Mouse (Mus musculus) kidney, postnatal 25 days (tissue): ENCODE measurements at regions not wholly inside any gene's neighbourhood (a gene's known extent, or its start where the extent isn't known, plus 50 kb on each side); places are given as distances from the start of the nearest gene placed in this dataset.

Source experiments
- DNase-seq, 2 experiments: peaks; one replicate each; pipeline ENCODE4 v3.0.0; 2021; ENCODE audit warnings: mixed read lengths in 2 of 2

DNA sequence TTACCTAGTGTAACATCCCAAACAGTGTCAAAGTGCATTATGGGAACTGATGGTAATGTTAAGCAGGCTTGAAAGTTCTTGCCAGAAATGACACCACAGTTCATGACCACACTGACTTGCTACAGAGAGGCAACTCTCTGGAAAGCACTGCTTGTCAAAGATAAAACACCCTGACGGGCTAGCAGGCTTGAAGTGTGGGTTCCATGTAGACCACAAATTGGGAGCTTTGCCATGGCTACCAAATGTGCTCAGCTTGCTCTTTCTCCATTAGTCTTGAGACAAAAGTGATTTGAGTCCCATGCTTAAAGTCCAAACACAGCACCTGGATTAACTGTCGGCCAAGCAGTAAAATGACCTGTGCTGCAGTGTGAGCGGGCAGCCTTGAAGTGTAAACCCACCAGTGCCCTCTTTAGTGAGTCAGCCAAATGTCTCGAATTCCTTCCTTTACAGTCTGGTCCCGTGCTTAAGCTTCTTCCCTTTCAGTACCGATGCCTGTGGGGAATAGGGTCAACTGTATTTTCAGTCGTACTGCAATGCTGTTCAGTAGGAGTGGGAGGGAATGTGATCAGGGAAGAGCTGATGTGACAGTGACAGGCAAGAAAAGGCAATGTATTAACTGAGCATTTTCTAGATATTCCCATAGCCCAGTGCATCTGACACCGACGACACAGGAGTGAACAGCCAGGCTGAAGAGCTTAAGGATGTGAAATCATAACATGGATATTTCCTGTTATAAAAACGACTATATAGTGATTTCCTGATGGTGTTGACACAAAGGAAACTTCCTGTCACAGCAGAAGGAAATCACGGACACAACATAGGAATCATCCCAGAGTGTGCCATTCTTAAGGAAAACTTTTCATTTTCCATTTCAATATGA is 600.4 kb upstream of the Nr5a2 start:
- DNase-seq, result no peak

GRCm38 (mm10) chr1:137549659-137550058 is 589.4 kb upstream of the Nr5a2 start:
- no peak for DNase-seq

DNA sequence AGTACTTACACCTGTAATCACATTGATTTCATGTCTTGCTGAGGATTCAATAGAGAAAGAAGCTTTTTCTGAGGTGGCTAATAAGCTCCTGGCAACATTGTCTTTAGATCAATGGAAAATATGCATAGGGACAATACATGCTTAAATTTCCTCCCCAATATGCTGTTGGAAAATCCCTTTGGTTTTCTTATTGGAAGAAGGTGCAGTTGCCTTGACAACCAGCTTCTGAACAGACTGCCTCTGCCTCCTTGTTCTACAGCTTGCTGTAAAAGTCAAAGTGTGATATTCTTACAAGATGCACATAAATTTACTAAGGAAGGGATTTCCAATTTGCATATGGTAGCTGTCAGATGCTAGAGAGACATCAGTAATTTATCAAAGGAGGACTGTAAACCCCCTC is 585.4 kb upstream of the Nr5a2 start:
- DNase-seq, result no peak

DNA sequence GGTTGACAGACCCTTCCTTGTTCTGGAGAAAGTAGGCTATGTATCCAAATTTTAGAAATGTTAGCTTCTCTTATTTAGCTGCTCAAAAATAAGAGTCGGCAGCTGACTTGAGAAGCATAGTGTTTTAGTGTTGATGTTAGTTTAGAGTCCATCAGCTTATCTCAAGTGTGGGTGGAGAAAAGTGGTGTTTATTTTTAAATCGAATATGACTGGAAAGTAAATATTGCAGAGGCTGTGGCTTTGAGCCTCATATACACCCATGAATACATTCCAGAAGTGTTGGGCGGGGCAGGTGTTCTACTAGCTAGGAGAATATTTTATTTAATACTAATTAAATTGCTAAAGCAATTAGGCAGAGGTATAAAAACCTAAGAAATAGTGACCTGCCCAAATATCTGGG is 583.6 kb upstream of the Nr5a2 start:
- no peak for DNase-seq

GRCm38 (mm10) chr1:137541453-137541852 is 581.2 kb upstream of the Nr5a2 start:
- DNase-seq, result no peak

GRCm38 (mm10) chr1:137539424-137540116 is 579.3 kb upstream of the Nr5a2 start:
- DNase-seq, result no peak

DNA sequence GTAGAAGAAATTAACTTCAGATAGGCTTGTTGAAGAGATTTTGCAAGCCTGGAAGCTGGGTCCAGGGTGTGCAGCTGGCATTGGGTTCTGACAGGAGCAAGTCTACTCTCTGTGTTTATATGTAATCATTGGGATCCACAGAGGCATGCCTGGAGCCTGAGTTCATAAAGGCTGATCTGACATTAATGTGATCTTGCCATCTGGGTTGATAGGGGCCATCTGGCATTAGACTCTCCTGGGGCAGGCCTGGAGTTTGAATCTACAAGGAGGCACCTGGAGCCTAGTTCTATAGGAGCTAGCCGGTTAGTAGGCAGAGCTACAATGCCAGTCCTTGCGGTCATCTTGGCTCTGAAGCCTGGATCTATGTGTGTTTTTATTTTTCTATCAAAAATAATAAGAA is 554.5 kb upstream of the Nr5a2 start:
- no peak for DNase-seq

DNA sequence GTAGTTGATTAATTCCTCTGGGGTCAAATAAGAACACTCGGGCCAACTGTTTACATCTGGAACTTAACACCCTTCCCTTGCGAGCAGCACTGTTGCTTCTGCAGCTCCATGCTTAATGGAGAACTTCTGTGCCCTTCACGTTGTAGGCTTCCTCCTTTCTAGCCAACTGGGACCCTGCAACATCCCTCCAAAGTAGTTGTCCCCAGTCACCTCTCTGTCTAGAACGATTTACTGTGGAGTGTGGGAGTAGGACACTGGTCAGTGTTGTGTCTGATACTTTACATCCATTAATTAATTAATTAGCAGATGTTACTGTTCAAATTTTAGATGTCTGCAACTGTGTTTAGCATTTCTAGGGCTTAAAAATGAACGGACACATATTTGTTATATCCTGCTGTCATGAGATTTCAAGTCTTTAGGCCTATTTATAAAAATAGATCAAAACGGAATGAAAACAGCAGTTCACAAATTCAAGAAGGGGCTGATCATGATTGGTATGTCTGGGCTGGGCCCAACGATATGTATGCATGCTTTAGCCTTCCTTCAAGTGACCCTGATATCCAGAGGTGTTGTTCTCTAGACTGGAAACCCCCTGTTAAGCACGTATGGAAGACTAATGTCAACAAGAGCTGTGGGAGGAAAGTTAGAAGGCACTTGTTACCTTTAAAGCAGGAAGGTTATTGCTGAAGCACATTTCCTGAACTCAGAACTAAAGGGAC is 543.6 kb upstream of the Nr5a2 start:
- DNase-seq, result no peak

- DNase-seq, result no peak
These were observed 528.0 kb upstream of the Nr5a2 start for GRCm38 (mm10) chr1:137488226-137488625.

DNA sequence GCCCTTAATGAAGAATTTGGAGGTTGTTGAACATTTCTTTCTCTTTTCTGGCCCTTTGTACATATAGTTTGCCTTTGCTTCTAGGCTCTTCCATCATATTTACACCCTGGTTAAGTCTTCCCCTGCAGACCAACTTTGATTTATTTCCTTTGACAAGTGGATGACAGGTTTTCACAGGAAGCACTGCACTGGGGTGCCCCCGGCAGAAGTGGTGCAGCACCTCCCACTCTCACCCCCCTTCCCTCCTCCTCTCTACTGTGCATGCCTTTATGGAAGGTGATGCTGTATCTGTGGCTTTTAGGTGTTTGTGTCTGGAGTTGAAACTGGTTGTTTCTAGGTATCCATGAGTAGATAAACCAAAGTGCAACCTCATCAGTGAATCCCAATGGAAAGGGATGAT is 518.2 kb upstream of the Nr5a2 start:
- no peak for DNase-seq

DNA sequence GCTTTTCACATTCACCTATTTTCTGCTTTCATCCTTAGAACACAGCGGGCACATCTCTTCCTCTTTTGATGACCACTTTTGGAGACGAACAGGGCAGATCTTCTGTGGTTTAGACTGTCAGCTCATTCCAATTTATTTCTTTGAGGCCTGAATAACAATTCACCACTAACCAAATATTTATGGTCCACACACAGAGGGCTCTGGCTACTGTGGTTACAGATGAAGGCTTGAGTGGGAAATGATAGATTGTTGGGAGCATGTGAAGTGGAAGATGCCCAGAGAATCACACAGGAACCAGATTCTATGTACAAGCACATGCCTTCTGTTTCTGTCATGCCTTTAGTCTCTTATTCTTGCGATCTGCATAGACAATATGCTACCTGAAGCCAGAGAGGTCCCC is 517.0 kb upstream of the Nr5a2 start:
- DNase-seq, result no peak

- DNase-seq, result no peak
These were observed 514.6 kb upstream of the Nr5a2 start for GRCm38 (mm10) chr1:137474858-137475257.

DNA sequence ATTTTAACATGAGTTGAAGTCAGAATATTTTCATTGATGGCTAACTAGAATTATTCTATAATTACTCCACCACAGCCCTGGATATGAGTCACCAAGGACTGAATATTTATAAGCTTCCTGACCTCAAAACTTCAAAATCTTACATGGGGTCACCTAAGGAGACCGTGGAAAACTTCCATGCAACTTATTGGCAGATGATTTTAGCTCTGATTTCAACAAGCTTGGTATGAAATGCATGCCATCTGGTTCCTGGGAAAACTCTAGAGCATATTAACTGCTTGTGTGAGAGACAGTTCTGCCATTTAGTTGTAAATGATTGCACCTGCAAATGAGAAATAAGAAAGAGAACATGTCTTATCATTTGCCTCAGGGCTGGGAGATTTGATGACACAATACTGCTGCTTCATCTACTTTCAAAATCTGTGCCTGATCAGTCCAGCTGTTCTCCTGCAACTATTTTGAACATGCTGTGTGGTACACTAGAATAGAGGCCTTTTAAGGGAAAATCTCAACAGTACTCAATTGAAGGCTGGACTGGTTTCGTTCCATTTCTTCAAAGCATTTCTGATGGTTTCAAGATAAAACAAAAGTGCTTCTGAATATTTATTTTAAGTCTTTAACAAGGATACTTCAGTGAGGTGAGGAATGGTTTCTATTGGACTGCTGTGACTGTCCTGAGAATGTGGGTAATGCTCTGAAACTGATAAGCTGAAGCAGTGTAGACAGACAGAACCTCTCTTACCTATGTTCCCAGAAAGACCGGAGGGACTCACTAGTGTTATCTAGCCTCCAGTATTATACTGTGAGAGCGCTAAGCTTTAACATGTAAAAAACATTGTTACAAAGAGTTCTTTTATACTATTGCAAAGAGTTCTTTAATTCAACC is 513.8 kb upstream of the Nr5a2 start:
- no peak for DNase-seq

DNA sequence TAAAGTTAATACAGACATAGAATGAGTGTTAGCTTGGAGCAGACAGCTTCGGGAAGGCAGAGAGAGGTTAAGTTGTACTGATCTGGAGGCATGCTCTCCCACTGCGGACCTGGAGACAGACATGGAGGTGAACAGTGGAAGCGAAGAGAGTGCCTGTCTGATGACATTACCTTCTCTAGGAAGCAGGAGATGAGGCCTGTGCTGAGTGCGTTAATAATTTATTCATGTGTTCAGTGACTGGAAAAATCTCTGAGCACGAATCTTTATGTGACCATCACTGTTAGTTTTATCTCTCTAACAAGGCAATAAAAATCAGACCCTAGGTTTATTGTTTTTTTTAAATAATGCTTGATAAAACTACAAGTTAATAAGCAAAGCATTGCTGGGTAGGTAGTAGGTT is 504.7 kb upstream of the Nr5a2 start:
- no peak for DNase-seq

DNA sequence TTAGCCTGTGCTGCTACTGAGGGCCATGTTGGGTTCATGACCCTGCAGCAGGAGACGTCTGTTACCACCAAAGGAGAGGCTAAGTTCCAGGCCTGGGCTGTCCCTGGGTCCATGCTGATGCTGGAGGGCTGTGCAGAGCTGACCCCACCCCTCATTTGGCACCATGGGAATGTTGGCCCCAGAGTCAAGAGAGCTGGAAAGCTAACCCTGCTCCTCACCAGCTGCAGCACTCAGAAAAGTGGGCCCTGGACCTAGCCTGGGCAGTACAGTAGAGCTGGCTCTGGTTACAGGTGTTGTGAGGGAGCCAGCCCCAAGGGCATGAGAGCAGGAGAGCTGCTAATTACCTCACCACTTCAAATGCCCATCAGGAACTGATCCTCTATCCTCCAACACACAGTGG is 500.9 kb upstream of the Nr5a2 start:
- DNase-seq, result no peak

DNA sequence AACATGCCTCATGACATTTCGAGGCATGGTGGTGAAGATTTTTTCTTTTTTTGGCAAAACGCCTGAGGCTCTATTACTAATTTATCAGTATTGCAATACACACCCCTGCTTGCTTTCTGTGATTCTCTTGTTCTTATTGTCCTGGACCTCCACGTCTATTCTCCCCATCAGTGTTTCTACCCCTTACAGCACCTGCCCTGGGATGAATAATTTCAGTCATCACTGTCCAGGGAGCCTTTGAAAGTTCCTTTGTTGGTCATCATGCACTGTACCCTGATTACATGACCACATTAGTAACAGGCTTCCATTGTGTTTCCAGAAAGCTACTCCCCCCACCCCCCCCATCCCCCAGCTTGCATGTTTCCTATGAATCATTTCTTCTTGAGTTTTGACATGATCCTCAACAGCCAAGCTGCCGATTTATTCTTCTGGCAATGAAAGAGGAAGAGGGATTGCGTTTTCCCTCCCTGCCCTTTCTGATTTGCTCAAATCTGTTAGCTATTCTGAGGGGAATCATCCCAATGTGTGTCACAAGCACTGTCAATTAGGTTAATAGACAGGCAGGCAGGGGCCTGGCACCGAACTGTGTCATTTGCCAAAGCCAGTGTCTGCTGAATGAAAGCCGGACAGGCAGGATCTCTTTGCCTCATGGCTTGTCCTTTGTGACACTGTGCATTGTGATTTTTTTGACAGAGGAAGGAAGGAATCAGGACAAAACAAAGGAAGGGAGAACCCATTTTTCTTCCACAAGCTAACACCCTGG is 493.4 kb upstream of the Nr5a2 start:
- no peak for DNase-seq

GRCm38 (mm10) chr1:137452749-137453148 is 492.5 kb upstream of the Nr5a2 start:
- DNase-seq, result no peak

- DNase-seq, result no peak
These were observed 486.2 kb upstream of the Nr5a2 start for GRCm38 (mm10) chr1:137446497-137446896.

- no peak for DNase-seq
These were observed 467.9 kb upstream of the Nr5a2 start for GRCm38 (mm10) chr1:137428110-137428509.

GRCm38 (mm10) chr1:137418388-137418787 is 458.1 kb upstream of the Nr5a2 start:
- no peak for DNase-seq

GRCm38 (mm10) chr1:137396736-137397135 is 436.5 kb upstream of the Nr5a2 start:
- DNase-seq, result no peak

DNA sequence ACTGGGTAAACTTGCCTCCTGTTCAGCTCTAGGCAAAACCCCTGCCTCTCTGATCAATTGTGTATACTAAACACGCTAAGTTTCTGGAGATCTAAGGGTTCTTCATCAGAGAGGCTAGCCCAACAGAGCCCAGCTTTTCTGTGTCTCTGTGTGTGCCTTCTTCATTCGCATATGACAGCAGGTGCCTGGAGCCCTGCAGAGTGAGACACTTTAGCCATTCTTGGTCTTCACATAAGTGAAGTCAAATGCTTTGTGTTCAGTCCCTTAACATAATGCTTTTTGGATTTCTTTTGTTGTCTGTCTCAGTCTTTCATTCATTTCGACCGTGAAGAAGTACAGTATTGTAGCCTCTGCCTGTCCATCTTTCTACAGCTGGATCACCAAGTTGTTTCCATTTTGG is 427.3 kb upstream of the Nr5a2 start:
- DNase-seq, result no peak
